Mouse (Mus musculus) kidney, adult 8-10 months (tissue): ENCODE measurements at regions not wholly inside any gene's neighbourhood (a gene's known extent, or its start where the extent isn't known, plus 50 kb on each side); places are given as distances from the start of the nearest gene placed in this dataset.

Source experiments
- DNase-seq, 2 experiments: peaks; one replicate each; pipeline ENCODE4 v3.0.0; 2022

- DNase-seq, result peak; percentile 53 to 78
These were observed 58.8 kb upstream of the Barx2 start for GRCm38 (mm10) chr9:31971801-31972628.

- DNase-seq, result no peak
These were observed 59.3 kb upstream of the Barx2 start for GRCm38 (mm10) chr9:31972629-31972993.

GRCm38 (mm10) chr9:31976191-31976590 is 62.9 kb upstream of the Barx2 start:
- no peak for DNase-seq

GRCm38 (mm10) chr9:31978071-31978470 is 64.8 kb upstream of the Barx2 start:
- no peak for DNase-seq

- peak; percentile 63 to 70 for DNase-seq
These were observed 65.9 kb upstream of the Barx2 start for GRCm38 (mm10) chr9:31979211-31979610.

- DNase-seq, result no peak
These were observed 67.2 kb upstream of the Barx2 start for GRCm38 (mm10) chr9:31980459-31980858.

GRCm38 (mm10) chr9:31983759-31984586 is 70.7 kb upstream of the Barx2 start:
- DNase-seq, result no peak

- DNase-seq, result no peak
These were observed 75.6 kb upstream of the Barx2 start for GRCm38 (mm10) chr9:31988826-31989225.

- DNase-seq, result no peak
These were observed 76.5 kb upstream of the Barx2 start for GRCm38 (mm10) chr9:31989581-31990360.

GRCm38 (mm10) chr9:31990456-31990855 is 77.2 kb upstream of the Barx2 start:
- no peak for DNase-seq

- DNase-seq, result no peak
These were observed 80.7 kb upstream of the Barx2 start for GRCm38 (mm10) chr9:31993631-31994601.

GRCm38 (mm10) chr9:31995101-31995500 is 81.8 kb upstream of the Barx2 start:
- no peak for DNase-seq

- DNase-seq, result no peak
These were observed 82.4 kb upstream of the Barx2 start for GRCm38 (mm10) chr9:31995700-31996099.

- DNase-seq, result peak; percentile 69 to 86
These were observed 83.4 kb upstream of the Barx2 start for GRCm38 (mm10) chr9:31996466-31997177.

GRCm38 (mm10) chr9:31997178-31998097 is 84.2 kb upstream of the Barx2 start:
- peak in 1 of 2 experiments; percentile 13 for DNase-seq

GRCm38 (mm10) chr9:31998488-31999280 is 85.4 kb upstream of the Barx2 start:
- no peak for DNase-seq

GRCm38 (mm10) chr9:31999760-32000159 is 86.5 kb upstream of the Barx2 start:
- DNase-seq, result peak in 1 of 2 experiments; percentile 28

- no peak for DNase-seq
These were observed 89.7 kb upstream of the Barx2 start for GRCm38 (mm10) chr9:32002924-32003323.

GRCm38 (mm10) chr9:32003730-32004129 is 90.5 kb upstream of the Barx2 start:
- DNase-seq, result no peak
